Mouse (Mus musculus): Measurements from ENCODE around the gene Prrt1. TPM values are rescaled to one million over a fixed set of nuclear protein-coding genes. Genes with fewer than 3 reads are reported as not detected.
A peak's percentile ranks its signal among the peaks of the same experiment; 100 is the strongest.

Prrt1 gene
- polyA plus RNA-seq, 1 experiment from 2014 or later = 39.4 TPM

DNA sequence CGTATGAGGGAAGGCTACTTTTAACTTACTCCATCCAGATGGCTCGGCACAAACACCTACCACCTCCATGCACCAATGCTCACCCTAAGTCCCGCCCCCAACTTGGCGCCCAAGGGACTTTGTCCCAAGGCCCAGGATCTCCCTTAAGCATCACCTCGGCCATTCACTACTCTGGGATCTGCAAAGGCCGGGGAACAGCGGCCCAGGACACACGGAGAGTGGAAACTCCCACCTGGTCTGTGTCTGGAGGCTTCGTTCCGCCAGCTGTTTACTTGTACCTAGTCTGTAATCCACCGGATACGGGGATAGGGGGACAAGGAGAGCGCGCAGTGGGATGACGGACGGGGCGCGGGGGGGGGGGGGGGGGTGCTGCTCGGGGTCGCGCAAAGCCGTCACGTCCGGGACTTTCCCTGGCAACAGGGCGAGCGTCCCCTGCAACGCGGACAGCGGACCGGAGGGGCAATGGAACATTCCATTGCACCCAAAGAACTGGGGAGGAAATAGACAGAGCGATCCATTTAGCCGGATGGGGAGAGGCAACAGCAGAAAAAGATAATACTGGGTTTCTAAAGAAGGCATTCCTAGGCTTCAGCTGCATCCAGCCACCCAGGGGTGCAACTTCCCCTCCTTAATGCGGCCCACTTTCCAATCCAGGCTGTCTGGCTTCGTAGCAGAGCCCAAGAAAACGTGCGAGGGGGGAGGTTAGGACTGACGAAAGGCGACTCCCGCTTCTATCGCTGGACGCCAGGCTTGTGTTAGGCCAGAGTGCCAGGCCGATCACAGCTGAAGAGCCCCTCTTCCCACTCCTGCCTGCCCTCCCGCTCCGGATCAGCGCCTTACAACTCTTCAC is 2.0 kb upstream of the Prrt1 start:
- DNase-seq (ENCODE audit: low spot score) = peak; percentile 89

DNA sequence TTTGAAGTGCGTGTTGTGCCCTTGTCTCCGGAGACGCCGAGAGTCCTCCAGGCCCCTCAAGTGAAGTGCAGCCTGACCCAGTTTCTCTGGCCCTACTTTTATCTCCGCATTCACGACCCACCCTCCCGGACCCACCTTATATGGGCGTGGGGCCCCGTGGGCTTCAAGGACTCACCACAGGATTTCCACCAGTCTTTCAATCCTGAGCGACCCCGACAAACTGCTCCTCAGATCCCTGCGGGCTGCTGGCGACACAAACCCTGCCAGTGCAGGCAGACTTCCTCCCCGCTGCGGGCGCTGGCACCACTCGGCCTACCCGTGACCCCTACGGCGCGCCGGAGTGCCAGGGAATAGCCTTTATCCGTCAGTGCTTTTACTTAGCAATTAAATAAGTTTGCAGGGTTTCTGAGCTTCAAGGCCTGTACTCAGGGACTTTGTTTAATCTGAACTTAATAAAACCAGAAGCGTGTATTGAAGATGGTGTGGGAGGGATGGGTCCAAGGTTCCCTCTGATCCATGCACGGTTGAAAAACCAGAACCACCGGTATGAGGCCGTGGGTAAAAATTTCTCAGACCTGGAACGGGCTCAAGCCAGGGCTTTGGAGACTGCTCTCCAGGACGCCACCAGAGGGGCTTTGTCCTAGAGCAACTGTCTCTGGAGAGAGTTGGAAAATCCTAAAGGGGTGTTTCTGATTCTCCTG is 1.2 kb upstream of the Prrt1 start, which contains the start of gene Ppt2:
Ppt2 (minus strand) TSS at position 568 of the 701 bp plus-strand sequence.
- DNase-seq (ENCODE audit: low spot score) = peak; percentile 68

DNA sequence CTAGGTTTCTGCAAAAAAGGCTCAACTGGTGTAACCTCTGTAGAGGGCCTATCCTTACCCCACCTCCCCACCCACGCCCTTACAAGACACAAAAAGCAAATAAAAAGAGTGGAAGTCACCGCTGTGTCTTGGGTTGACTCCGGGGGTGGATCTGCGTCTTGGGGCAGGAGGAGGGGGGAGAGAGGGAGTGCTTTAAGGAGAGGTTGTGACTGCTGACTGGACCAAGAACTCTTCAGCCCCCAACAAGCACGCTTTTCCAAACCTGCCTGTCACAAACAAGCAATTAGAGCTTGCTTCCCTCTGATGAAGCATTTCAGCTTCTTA is 727 bp upstream of the Prrt1 start:
- peak; percentile 30 for DNase-seq (ENCODE audit: low spot score)

DNA sequence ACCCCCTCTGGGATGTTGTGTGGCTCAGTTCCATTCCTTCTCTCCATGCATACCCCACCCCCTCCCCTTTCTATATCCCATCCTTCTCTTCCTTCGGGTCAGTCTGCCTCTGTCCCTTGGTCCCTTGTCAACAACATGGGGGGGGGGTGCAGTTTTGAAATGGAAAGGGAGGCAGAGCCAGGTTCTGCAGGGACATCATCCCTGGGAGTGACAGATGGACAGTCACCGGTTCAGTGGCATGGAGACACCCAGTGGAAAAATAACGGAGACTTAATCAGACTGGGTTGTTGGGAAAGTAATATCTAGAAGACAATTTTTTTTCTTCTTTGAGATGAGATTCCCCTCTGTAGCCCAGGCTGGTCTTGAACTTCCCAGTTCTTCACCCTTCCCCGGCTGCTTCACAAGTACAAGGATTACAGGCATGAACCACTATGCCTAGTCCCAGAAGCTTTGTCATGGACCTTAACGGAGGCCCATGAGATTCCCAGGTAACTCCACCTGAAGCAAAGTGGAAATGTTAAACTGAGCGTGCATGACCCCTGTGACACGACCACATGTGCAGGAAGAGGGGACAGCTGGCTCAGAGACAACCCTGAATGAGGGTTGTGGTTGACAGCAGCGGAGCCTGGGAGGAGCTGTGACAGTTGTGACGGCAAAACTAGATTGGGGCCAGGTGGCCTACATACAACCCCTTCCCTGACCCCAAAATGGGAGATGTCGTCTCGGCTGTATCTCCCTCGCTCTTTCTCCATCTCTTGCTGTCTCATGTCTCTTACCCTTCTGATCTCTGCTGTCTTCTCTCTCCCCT is 667 bp downstream of the Prrt1 start:
- peak; percentile 94 for DNase-seq (ENCODE audit: low spot score)

DNA sequence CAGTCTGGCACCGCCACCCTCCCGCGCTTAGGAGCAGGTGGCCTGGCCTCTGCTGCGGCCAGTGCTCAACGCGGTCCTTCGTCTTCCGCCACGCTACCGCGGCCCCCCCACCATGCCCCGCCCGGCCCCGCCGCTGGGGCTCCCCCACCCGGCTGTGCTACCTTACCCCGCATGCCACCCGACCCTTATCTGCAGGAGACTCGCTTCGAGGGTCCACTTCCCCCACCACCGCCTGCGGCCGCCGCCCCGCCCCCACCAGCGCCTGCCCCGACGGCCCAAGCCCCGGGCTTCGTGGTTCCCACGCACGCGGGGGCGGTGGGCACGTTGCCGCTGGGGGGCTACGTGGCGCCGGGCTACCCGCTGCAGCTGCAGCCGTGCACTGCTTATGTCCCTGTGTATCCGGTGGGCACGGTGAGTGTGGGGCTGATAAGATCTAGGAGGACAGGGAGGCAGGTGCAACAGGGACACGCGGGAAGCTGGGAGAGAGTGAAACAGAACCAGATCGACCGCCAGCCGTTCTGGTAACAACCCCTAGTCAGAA is 1.5 kb downstream of the Prrt1 start:
- DNase-seq (ENCODE audit: low spot score) = peak; percentile 73

DNA sequence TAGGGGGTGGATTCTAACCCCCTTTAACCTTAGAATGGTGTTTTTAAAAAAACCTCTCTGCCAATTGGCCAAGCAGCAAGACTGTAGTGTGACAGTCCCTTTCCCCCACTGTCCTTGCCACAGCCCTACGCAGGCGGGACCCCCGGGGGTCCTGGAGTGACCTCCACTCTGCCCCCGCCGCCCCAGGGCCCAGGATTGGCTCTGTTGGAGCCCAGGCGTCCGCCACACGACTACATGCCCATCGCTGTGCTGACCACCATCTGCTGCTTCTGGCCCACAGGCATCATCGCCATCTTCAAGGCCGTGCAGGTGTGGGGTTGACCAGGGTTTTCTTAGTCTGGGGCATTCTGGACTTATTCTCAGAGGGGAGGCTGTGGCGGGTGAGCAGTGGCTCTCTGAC is 2.3 kb downstream of the Prrt1 start:
- no peak for DNase-seq (ENCODE audit: low spot score)

DNA sequence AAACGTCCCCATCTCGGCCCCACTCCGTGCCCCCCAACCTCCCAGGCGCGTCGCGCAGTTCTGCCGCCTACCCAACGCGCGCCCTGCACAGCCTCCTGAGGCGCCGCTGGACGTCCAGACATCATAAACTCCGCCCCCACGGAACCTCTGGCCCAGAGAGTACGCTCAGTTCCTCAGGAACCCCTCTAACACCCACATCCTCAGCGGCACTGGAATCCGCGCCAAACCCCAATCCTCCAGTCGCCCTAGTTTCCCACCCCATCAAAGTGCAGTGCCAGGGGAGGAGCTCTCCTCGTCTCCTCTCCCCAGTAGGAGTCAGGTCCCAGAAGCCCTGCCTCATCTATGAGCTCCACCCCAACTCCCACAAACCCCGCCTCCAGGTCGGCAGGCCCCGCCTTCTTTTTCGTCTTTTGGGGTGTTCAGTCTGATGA is 2.9 kb downstream of the Prrt1 start:
- DNase-seq (ENCODE audit: low spot score) = peak; percentile 91

DNA sequence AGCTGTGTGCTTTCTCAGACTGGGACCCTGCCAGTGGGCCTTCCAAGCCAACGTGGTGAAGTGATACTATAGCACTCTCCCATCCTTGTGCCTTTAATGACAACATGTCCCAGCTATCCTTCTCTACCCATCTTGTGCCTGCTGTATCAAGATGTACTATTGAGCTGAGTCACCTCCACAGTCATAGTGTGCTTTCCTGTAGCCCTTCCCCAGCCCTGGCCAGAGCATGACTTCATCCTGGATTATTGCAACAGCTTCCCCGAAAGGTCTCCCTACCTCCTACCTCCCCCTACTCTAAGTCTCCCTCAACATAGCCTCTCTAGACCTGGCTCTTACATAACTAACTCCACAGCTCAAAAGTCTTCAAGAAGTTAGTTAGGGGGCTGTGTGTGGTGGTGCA is 6.3 kb downstream of the Prrt1 start:
- DNase-seq (ENCODE audit: low spot score) = no peak

DNA sequence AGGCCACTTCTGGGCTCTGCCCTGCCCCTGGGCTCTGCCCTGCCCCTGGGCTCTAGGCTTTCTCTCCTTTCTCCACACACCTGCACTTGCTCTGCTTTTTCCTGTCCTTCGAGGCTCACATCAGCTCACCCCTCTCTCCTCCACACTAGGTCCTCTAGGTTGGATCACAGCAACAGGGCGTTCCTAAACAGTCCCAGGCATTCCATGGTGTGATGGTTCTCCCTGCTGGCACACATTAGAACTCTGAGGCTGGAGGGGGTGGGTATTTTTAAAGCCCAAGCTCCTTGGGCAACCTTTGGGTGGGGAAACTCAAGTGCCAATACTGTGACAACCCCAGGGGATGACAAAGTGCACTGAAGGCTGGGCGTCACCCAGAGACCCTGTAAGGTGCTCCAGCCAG is 8.1 kb downstream of the Prrt1 start:
- no peak for DNase-seq (ENCODE audit: low spot score)

DNA sequence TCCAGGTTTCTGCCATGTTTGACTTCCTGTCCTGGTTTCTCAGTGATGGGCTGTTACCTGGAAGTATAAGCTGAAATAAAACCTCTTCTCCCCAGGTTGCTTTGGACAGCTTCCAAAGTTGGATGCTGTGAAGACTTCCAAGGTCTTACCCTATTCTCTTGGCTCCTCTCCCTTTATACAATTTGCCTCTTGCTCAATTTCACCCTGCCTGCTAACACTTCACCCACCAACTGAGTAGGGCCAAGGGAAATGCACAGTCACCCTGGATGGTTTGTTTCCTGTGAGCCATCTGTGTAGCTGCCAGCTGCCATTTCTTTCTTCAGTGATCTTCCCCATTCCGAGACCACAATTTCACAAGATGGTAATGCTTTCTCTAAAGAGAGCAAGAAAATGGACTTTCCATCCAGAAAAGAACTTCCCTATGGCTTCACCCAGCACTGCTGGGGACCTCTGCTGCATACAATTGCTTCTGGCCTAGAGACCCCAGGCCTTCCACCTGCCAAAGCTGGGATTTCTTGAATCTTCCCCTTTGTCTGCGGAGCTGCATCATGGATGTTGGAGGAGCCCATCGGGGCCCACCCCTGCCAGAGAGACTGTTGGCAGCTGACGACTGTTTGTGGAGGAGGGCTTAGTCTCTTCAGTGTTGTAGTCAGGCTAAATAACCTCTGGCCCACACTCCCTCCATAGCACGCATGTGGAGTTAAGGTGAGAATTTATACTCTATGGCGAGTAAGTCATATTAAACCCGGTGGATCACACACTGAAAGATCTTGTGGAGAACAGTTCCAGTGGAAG is 10.3 kb downstream of the Prrt1 start:
- DNase-seq (ENCODE audit: low spot score) = no peak

DNA sequence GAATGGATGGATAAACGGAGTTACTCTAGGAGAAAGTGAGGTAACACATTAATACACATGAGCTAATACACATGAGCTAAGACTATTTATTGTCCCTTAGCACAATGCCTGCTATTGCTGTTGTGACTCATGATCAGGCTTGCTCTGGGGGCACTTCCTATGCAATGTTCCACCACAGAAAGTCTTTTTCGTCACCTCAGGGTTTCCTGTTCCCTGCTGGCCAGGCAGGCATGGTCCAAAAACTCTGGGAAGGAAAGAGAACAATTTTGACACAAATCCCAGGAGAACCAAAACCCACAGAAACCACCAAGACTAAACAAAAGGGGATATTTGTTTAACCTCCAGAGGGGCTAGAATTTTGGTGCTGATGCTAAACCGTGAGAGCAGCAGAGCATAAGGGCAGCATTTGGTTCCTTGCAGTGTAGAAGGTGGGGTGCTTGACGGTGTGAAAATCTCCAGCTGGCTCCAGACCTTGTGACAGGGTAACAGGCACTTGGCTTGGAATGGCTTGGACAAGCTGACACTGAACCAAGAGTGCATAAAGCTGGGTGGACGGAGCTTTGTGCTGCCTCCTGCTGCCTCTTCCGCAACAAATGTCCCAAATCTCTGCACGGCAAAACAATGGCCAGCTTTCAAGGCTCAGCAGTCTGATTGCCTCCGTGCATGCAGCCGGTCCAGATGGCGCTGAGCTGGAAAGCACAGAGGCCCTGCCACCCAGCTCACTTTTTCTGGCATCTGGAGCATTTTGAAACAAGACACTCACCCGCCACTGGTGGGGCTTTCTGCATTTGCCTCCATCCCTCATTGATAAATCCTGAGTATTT is 11.7 kb downstream of the Prrt1 start:
- no peak for DNase-seq (ENCODE audit: low spot score)

DNA sequence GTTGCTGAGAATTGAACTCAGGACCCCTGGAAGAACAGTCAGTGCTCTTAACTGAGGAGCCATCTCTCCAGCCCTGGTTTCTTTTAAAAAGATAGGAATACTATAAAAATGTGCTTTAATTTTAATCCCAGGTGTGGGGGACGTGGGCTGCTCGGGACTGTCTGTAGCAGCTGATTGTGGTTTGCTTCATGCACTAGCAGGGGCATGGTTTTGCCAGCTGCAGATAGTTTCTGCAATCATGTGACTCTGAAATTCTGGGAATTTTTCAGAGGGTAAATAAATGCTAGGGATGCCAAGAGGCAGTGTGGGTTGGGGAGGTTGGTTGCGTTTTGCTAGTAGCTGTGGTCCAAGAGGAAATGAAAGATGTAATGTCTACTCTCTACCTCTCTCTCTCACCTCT is 12.6 kb downstream of the Prrt1 start:
- no peak for DNase-seq (ENCODE audit: low spot score)

DNA sequence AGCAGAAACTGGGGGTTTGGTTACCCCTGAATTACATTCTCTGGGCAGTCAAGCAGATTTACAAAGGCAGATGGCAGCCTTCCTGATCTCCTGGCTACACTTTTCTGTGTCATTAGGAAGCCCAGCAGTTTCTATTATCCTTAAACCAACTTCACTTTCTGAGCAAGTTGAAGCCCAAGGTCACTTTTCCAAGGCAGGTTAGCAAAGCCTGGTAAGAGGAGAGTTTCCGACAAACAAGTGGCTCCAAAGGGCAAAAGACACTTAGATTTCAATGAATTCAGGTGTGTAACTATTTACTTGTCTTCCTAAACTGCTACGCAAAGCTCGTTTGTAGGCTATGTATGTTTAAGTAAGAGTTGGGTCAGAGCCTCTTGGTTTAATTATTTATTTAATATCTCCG is 14.0 kb downstream of the Prrt1 start:
- DNase-seq (ENCODE audit: low spot score) = no peak

DNA sequence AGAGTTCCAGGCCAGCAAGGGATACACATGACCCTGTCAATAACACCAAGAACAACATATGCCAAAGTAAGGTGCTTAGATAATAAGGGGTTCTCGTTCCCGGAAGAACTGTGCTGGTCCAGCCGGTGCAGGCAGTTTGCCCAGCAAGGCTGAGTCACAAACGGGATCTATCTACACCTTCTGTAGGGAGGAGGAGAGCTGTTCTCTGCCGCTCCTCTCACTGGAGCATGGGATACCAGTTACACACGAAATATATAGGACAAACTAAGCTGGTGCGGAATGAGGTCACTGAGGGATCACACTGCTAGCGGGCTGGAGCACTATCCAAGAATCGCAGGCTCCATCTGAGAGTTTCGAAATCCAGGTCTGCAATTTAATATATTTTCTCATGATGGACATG is 14.6 kb downstream of the Prrt1 start:
- no peak for DNase-seq (ENCODE audit: low spot score)

DNA sequence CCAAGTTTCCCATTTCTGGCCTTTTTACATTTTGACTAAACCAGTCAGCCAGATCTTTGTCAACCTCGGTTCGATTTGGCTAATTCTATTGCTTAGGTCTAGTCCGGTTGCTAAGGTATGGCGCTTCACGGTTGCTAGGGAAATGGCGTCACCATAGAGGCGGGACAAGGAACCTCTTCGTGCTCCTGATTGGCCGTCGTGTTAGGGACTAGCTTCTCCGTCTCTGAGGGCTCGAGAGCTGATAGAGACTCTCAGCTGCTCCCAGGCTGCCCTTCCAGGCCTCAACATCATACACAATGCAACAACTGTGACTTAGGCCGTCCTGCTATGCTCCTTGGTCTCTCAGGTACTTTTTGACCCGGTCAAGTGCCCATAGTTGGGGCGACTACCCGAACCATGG is 15.3 kb downstream of the Prrt1 start, which contains the start of gene Fkbpl:
Fkbpl (plus strand) TSS at position 157 of the 400 bp plus-strand sequence.
- DNase-seq (ENCODE audit: low spot score) = peak; percentile 97

DNA sequence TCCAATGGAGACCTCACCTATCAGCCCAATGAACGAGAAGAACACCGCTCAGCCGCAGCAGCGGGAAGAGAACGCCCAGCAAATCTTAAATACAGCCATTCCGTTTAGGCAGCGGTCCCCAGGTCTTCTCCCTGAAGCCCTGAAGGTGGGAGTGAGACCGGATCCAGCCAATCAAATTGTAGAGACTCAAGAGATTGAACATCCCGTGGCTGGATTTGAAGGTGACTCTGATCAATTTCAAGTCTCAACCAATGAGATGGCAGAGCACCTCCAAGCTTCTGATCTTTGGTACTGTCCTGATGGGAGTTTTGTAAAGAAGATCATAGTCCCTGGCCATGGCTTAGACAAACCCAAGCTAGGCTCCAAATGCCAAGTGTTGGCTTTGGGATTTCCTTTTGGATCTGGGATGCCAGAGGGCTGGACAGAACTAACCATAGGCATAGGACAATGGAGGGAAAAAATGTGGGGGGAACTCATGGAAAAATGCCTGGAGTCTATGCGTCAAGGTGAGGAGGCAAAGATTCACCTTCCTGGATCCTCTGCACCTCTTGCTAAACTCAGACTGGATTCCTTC is 16.0 kb downstream of the Prrt1 start:
- no peak for DNase-seq (ENCODE audit: low spot score)

DNA sequence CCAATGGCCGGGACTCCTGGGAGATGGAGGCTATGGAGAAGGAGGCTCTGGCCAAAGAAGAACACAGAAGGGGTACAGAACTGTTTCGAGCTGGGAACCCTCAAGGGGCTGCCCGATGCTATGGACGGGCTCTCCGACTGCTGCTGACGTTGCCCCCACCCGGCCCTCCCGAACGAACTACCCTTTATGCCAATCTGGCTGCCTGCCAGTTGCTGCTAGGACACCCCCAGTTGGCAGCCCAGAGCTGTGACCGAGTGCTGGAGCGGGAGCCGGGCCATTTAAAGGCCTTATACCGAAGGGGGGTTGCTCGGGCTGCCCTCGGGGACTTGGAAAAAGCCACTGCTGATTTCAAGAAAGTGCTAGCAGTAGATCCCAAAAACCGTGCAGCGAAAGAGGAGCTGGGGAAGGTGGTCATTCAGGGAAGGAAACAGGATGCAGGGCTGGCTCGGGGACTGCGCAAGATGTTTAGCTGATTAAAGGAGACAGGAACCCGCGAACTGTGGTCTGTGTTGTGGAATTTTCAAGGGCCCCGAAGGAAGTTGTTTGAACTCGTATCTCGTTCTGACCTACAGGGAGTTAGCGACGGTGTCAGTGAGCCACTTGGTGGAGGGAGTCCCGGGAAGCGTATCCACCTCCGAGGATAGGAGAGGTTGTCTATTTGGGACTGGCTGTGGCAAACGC is 16.6 kb downstream of the Prrt1 start:
- no peak for DNase-seq (ENCODE audit: low spot score)

DNA sequence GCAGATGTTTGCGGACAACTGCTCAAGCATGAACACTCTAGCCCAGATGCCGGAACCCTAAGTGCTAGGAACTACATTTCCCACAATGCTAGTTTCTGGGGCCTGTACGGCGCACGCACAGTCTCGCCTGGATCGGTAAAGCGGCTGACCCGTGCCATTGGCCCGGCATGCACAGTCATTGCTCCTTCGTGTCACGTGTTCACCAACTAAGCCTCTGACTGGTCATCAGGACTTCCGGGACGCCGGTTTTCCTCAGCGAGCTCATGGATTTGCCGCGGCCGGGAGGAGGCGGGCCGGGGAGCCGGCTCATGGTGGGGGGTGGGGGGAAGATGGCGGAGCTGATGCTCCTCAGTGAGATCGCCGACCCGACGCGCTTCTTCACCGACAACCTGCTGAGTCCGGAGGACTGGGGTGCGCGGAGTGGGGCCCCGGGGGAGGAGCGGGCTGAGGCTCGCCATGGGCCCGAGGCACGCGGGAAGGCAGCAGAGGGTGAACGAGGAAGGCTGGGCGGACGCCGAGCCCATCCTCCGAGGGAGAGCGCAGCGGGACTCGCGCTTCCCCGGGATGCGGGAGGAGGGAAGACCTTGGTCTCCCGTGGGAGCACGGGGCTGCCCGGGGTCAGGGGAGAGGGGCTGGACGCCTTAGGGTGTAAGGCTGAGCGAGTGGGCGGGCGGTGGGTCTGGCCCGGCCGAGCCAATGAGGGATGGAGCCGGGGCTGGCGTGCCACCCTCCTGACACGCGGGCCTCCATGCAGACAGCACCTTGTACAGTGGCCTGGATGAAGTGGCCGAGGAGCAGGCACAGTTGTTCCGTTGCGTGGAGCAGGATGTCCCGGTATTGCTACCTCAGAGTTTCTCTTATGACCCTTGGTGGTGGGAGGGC is 17.8 kb downstream of the Prrt1 start, which contains the start of gene Atf6b:
Atf6b (plus strand) TSS at position 241 of the 882 bp plus-strand sequence.
- DNase-seq (ENCODE audit: low spot score) = peak; percentile 98

Data from thymus, postnatal 0 days (tissue).